Mouse (Mus musculus) cerebral cortex, adult 2 months (tissue): ENCODE measurements around the gene Bloc1s2.

Experiments used
- WGBS: fragments of 180-500 bp; shearing (Covaris S2); methylation state at CpG from one replicate; pipeline ENCODE4 v1.1.7; 2018; 5-methylcytosine and 5-hydroxymethylcytosine counted together

Gene Bloc1s2

GRCm38 (mm10) chr19:44145702-44146567 is at the start of gene Bloc1s2:
Gene Bloc1s2, minus strand, starts transcription at chr19:44146446.
- WGBS: 1% methylated on average over 46 of the region's 46 CpGs

- 6% methylated on average over 7 of the region's 7 CpGs for WGBS
These were observed 48.9 kb upstream of the Bloc1s2 start for GRCm38 (mm10) chr19:44195138-44195537.

GRCm38 (mm10) chr19:44193906-44194305 is 47.7 kb upstream of the Bloc1s2 start:
- WGBS: 76% methylated on average over 7 of the region's 7 CpGs

GRCm38 (mm10) chr19:44192342-44192741 is 46.1 kb upstream of the Bloc1s2 start, which contains the start of gene Pkd2l1:
Gene Pkd2l1, minus strand, starts transcription at chr19:44192442.
- WGBS: 66% methylated on average over 3 of the region's 3 CpGs

DNA sequence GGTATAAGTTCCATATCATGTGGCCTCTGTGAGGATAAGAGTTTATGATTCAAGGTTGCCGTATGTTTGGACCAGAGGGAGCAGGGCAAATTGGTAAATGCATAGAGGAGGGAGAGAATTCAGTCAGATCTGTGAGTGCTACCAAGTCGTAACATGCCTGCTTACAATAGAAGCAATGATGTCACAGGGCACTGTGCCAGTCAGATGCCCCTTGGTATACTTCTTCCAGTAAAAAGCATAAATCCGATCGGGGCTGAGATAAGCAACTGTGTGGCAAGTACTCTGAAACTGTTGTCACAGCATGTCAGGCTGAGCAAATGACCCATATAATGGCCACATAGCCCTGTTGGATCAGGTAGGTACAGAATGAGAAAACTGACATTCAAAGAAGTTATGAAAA is 42.8 kb upstream of the Bloc1s2 start:
- WGBS: 76% methylated on average over 4 of the region's 4 CpGs

- WGBS: 79% methylated on average over 3 of the region's 3 CpGs
These were observed 37.7 kb upstream of the Bloc1s2 start for GRCm38 (mm10) chr19:44183968-44184367.

GRCm38 (mm10) chr19:44180502-44180901 is 34.3 kb upstream of the Bloc1s2 start:
- 78% methylated on average over 1 of the region's 1 CpGs for WGBS

- 87% methylated on average over 3 of the region's 3 CpGs for WGBS
These were observed 30.5 kb upstream of the Bloc1s2 start for GRCm38 (mm10) chr19:44176741-44177140.

DNA sequence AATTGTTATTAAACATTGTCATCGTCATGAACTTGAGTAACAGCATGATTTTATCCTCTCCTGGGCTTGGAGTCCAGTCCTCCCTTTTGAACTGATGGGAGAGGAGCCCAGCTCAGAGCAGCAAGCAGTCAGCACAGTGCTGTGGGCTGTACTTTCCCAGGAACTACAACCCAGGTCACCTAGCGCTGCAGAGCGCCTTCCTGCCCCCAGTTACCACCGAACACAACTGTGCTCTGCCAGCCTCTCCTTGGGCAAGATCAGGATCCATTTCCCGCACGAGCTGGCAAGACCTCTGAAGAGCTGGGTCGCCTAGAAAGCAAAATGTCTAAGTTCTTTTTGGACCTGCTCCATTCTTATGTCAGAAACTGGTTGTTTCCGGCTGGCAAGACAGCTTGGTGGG is 28.6 kb upstream of the Bloc1s2 start:
- WGBS: 58% methylated on average over 8 of the region's 8 CpGs

GRCm38 (mm10) chr19:44161515-44161914 is 15.3 kb upstream of the Bloc1s2 start:
- WGBS: 15% methylated on average over 3 of the region's 3 CpGs

GRCm38 (mm10) chr19:44159386-44159785 is 13.1 kb upstream of the Bloc1s2 start:
- 89% methylated on average over 3 of the region's 3 CpGs for WGBS

DNA sequence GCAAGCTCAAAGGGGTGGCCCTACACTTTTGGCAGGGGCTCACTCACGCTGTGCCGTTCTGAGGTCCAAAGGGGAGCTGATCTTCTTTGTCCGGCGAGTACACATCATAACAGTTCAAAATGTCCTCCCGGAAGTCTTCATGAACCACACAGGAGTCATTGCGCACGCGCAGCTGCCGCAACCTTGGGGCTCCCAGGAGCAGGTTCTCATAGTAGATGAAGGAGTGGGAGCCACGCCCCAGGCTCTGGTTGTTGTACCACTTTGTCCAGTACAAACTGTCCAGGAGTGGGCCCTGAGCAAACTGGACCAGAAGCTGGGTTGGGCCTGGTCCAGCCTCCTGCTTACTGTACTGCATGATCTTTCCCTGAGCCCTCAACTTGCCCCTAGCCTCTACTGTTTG is 10.8 kb upstream of the Bloc1s2 start:
- WGBS: 96% methylated on average over 10 of the region's 10 CpGs

- 85% methylated on average over 5 of the region's 5 CpGs for WGBS
These were observed 7.5 kb upstream of the Bloc1s2 start for GRCm38 (mm10) chr19:44153781-44154180.

DNA sequence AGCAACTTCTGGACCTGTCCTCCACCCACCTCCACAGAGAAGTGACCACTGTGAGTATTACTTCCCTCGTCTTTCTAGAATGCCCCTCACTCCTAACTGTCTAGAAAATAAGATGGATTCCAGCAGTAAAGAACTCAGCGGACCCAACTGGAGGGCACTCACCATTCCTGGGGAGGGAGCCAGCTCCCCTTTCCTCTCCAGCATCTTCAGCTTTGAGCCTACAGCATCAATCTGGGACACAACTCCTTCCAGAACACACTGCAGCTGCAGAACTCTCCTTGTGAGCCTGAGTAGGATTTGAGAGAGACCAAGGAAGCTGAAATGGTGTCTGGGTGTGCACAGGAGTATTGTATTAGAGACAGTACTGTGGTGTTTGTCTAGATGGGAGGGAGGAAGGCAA is 2.7 kb upstream of the Bloc1s2 start:
- WGBS: 70% methylated on average over 2 of the region's 2 CpGs

- 40% methylated on average over 2 of the region's 2 CpGs for WGBS
These were observed 2.1 kb upstream of the Bloc1s2 start for GRCm38 (mm10) chr19:44148345-44148744.

GRCm38 (mm10) chr19:44146951-44147350 is 705 bp upstream of the Bloc1s2 start:
- 94% methylated on average over 8 of the region's 8 CpGs for WGBS

- WGBS: 56% methylated on average over 9 of the region's 9 CpGs
These were observed 278 bp upstream of the Bloc1s2 start for GRCm38 (mm10) chr19:44146568-44146879.

DNA sequence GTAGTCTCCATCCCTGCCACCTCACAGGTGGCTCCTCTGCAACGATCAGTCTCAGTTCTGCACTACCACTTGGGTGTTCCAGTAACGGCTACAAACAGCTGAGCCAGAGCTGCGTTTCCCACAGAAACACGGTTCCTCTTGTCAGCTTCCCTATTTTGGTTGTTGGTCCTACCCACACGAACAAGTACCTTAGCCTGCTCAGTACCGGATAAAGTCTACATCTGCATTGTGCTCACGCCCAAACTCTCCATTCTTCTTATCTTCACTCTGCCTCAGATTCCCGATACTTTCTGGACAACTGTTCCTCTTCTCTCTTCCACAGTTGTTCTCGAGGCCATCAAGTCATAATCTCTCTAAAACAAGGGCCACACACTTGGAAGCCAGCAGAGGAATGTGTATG is 1.9 kb downstream of the Bloc1s2 start:
- 83% methylated on average over 9 of the region's 9 CpGs for WGBS

- 30% methylated on average over 7 of the region's 7 CpGs for WGBS
These were observed 10.2 kb downstream of the Bloc1s2 start for GRCm38 (mm10) chr19:44135960-44136485.

GRCm38 (mm10) chr19:44135072-44135959 is 10.9 kb downstream of the Bloc1s2 start, which contains the start of gene Cwf19l1:
Gene Cwf19l1, minus strand, starts transcription at chr19:44135876.
- WGBS: under 1% methylated on average over 45 of the region's 45 CpGs

DNA sequence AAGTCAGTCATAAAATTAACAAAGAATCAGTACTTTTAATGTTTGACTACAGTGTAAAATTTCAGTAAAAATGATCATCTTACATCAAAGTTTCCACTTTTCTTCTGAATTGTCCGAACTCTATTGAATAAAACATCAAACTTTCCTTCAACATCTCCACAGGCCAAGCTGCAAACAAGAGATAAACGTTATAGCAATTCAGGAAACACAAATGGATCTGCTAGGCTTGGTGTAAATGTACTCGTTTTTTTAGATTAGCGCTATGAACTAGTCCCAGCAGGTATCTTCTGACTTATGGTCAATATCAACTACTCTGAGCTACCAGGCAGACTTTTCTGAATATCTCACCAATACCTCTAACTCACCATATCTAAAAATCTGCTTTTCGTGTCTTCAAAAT is 13.3 kb downstream of the Bloc1s2 start:
- 86% methylated on average over 5 of the region's 5 CpGs for WGBS

- WGBS: 83% methylated on average over 2 of the region's 2 CpGs
These were observed 17.7 kb downstream of the Bloc1s2 start for GRCm38 (mm10) chr19:44128560-44128959.
